ENCODE assay signal across 8 mouse cellular contexts in the genomic region with DNA sequence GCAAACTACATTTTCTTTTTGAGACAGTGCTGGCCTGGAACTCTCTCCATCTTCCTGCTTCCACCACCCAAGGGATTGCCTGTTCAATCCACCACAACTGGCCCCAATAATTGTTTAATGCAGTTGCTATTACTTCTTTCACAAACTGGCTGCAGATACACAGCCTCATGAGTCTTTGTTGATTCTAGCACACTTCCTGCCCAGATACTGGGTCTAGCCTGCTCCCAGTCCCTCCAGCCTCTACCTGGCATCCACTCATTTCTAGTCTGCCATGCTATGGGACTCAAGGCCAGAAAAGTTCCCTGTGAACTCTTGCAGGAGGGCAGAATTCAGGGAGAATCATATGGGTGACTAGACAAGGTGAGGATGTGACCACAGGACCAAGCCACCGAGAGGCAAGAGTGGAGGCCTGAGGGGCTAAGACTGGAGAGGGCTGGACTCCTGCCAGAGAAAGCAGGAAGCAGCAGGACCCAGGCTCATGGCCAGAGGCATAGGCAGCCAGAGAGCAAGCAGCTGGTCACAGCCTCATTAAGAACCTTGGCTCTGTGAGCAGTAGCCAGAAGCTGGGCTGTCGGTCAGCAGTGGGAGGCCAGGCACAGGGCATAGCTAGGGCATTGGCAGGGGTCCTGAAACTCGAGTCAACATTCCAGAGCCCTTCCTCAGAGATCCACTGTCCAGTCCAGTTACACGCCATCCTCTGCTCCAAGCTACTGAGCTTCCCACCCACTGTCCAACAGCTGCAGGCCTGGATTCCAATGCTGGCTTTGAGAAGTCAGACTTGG. TPM values are rescaled to one million over a fixed set of nuclear protein-coding genes. Genes with fewer than 3 reads are reported as not detected.
DNase-seq lines count a peak whose midpoint lies in the region; ATAC-seq lines count a peak whose summit lies in the region.

No protein-coding gene starts in this region.

- H3K9me3 ChIP-seq in hindbrain, embryonic 15.5 days = no peaks in the 10 kb centered on the region
- H3K9me3 ChIP-seq in limb, embryonic 10.5 days (replicated peaks) = no peaks in the 10 kb centered on the region
- H3K9me3 ChIP-seq in midbrain, embryonic 13.5 days = no peaks in the 10 kb centered on the region

- H3K4me1 ChIP-seq in hindbrain, embryonic 15.5 days (replicated peaks) = no peaks in the 10 kb centered on the region
- peaks cover 16% of the 10 kb centered on the region for H3K4me1 ChIP-seq in limb, embryonic 10.5 days
- no peaks in the 10 kb centered on the region for H3K4me1 ChIP-seq in midbrain, embryonic 13.5 days (replicated peaks)

- H3K27me3 ChIP-seq in hindbrain, embryonic 15.5 days = no peaks in the 10 kb centered on the region
- peaks cover 5% of the 10 kb centered on the region; the same call in 1 of the 2 replicates for H3K27me3 ChIP-seq in limb, embryonic 10.5 days (ENCODE audit: low read depth, poor library complexity, severe bottlenecking)
- H3K27me3 ChIP-seq in midbrain, embryonic 13.5 days = no peaks in the 10 kb centered on the region

- no peaks in the 10 kb centered on the region for H3K36me3 ChIP-seq in hindbrain, embryonic 15.5 days
- H3K36me3 ChIP-seq in limb, embryonic 10.5 days = no peaks in the 10 kb centered on the region
- H3K36me3 ChIP-seq in midbrain, embryonic 13.5 days = no peaks in the 10 kb centered on the region

- no peak overlapping the region for H3K4me3 ChIP-seq in hindbrain, embryonic 15.5 days
- H3K4me3 ChIP-seq in limb, embryonic 10.5 days = no peak overlapping the region
- H3K4me3 ChIP-seq in midbrain, embryonic 13.5 days (replicated peaks) = no peak overlapping the region

- ATAC-seq in hindbrain, embryonic 15.5 days (ENCODE audit: low FRiP score, low read depth) = peak; percentile 84
- peak; percentile 43; the same call in 1 of the 2 replicates for ATAC-seq in midbrain, embryonic 13.5 days
- ATAC-seq in inflammation-experienced regulatory T-cells, adult 6 months = no peak

- H3K9ac ChIP-seq in hindbrain, embryonic 15.5 days = no peak overlapping the region
- H3K9ac ChIP-seq in midbrain, embryonic 13.5 days (replicated peaks) = no peak overlapping the region

- DNase-seq in cerebellum, adult 11-12 months = peak; percentile 13
- no peak for DNase-seq in cerebellum, adult 11 months
- peak; percentile 38 for DNase-seq in MN1 (ENCODE audit: low spot score)
- peak; percentile 49 to 75 for DNase-seq in gastrocnemius, adult 8-10 months (ENCODE audit: low spot score in 2 of 2)
- peak; percentile 47 for DNase-seq in limb, embryonic 10.5 days (ENCODE audit: low spot score)

- no peak overlapping the region for H3K4me2 ChIP-seq in hindbrain, embryonic 15.5 days
- no peak overlapping the region for H3K4me2 ChIP-seq in midbrain, embryonic 13.5 days (replicated peaks)

- WGBS in hindbrain, embryonic 15.5 days = 30% methylated on average over 4 of the region's 4 CpGs
- WGBS in limb, embryonic 10.5 days = 52% methylated on average over 4 of the region's 4 CpGs
- WGBS in midbrain, embryonic 13.5 days = 70% methylated on average over 4 of the region's 4 CpGs

- no peak overlapping the region for H3K27ac ChIP-seq in hindbrain, embryonic 15.5 days (replicated peaks)
- peak overlapping the region; percentile 61 for H3K27ac ChIP-seq in limb, embryonic 10.5 days
- H3K27ac ChIP-seq in midbrain, embryonic 13.5 days = no peak overlapping the region

RNA-seq across cellular contexts. Expression of a gene that starts 7.4 kb away (rescaled TPM):
- total RNA-seq in gastrocnemius, adult 8-10 months (2022) = 1 to 10 TPM; 1.4 to 1.8 (median 1.6) TPM
- 3.8 and 5.1 TPM in 2 replicates for polyA plus RNA-seq in hindbrain, embryonic 15.5 days (2015; fragmentation: Nextera tagmentation; extraction: Ambion mirVana)
- polyA plus RNA-seq in limb, embryonic 10.5 days (2016; fragmentation: Nextera tagmentation; extraction: Ambion mirVana) = 1.9 and 2.1 TPM in 2 replicates
- polyA plus RNA-seq in midbrain, embryonic 13.5 days (2015; fragmentation: Nextera tagmentation; extraction: Ambion mirVana) = 1.8 and 2.0 TPM in 2 replicates
- 100 to 1,000 TPM in 1 of 3 experiments, 10 to 100 TPM in 2; 83.9 to 124 (median 98.2) TPM for polyA plus RNA-seq in inflammation-experienced regulatory T-cells, adult 6 months (2017; shearing (Covaris generic))

RNA-seq across cellular contexts. Expression of a gene that starts 44.4 kb away (rescaled TPM):
- total RNA-seq in gastrocnemius, adult 8-10 months (2022) = 10 to 100 TPM; 32.5 to 42.0 (median 36.7) TPM
- polyA plus RNA-seq in hindbrain, embryonic 15.5 days (2015; fragmentation: Nextera tagmentation; extraction: Ambion mirVana) = 10.2 and 11.2 TPM in 2 replicates
- 6.3 and 8.7 TPM in 2 replicates for polyA plus RNA-seq in limb, embryonic 10.5 days (2016; fragmentation: Nextera tagmentation; extraction: Ambion mirVana)
- 8.1 and 9.4 TPM in 2 replicates for polyA plus RNA-seq in midbrain, embryonic 13.5 days (2015; fragmentation: Nextera tagmentation; extraction: Ambion mirVana)
- 10 to 100 TPM; 10.6 to 27.5 (median 19.6) TPM for polyA plus RNA-seq in inflammation-experienced regulatory T-cells, adult 6 months (2017; shearing (Covaris generic))

Comparison
In these comparisons a context has a peak if more than half of its experiments do, and no peak if none do; other contexts are left out.
1. RNA of a gene that starts 7.4 kb away (polyA plus RNA-seq): 83.9 to 124 TPM in inflammation-experienced regulatory T-cells, adult 6 months; 3.8 to 5.1 TPM in hindbrain, embryonic 15.5 days, 1.9 to 2.1 TPM in limb, embryonic 10.5 days and 1.8 to 2.0 TPM in midbrain, embryonic 13.5 days; every median in the first group is over 10 times any median in the second.